Mouse (Mus musculus) stomach, postnatal 0 days (tissue): Measurements from ENCODE around the gene Sohlh2.

Experiments
- CTCF ChIP-seq: IDR thresholded peaks from 2 replicates; pipeline ENCODE4 v1.5.1; 2016; ENCODE audit warnings: antibody characterized with exemption, low read depth, mild to moderate bottlenecking, moderate library complexity
- EP300 ChIP-seq: optimal IDR thresholded peaks from 2 replicates; pipeline ENCODE3; 2016; ENCODE audit warnings: antibody characterized with exemption

GRCm38 (mm10) chr3:55157413-55157812 is 24.4 kb upstream of the Sohlh2 start:
- TF ChIP-seq CTCF (no peak), EP300 (no peak)
